Mouse (Mus musculus): ENCODE results near the gene Ubqln2.

DNA sequence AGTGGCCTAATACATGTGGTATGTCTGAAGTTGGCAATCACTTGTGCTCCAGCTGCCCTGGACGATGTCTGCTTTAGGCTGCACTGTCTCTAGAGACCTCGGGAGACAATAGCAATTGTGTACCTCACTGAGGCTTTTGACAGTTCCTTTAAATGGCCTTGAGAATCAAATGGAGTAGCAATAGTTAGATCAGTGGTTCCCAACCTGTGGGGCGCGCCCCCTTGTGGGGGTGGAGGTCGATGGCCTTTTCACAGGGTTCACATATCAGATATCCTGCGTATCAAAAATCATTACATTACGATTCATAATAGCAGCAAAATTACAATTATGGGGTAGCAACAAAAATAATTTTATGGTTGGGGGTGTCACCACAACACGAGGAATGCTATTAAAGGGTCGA is 7.9 kb downstream of the Ubqln2 start:
- TF ChIP-seq MAX (IDR thresholded peaks at IDR 0.05; ENCODE audit: low read length): no peak
- no peak for TF ChIP-seq CTCF (conservative IDR thresholded peaks at IDR 0.05 in 1 of 2, IDR thresholded peaks at IDR 0.05 in 1 of 2; ENCODE audit: low read depth in 2 of 2, low read length in 2 of 2)
